Mouse (Mus musculus): ENCODE results near the gene March8. TPM values are rescaled to one million over a fixed set of nuclear protein-coding genes. Genes with fewer than 3 reads are reported as not detected.
"Not testable (repeated sequence)": the region's sequence is repeated elsewhere in the genome, so short reads cannot be mapped to it uniquely, and the experiment has no call there.

Gene March8
- polyA plus RNA-seq, 1 experiment: 38.8 TPM

DNA sequence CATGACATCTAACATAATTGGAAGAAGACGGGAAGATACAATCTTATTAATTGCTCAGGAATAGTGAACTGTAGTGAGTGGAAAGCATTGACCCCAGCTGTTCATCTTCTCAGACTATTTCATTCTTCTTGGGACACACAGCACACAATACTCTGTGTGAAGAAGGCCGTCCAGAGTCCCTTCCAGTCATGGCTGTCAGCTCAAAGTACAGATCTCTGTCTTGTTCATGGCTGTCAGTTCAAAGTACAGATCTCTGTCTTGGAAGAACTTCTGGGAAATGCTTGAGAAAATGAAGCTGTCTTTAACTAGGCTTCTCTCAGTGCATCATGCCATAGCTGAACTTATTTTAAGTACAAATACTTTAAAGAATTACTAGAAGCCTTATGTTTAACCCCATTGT is 10.1 kb downstream of the March8 start:
- Histone ChIP-seq H3K4me2 (ENCODE audit: low read depth) (no peak overlapping the region), H3K27me3 (ENCODE audit: control insufficient read depth, insufficient read depth, insufficient read length) (no peaks in the 10 kb centered on the region), H3K36me3 (ENCODE audit: control insufficient read depth, insufficient read depth) (no peaks in the 10 kb centered on the region), H3K79me2 (ENCODE audit: control insufficient read depth, insufficient read depth) (peaks cover 47% of the 10 kb centered on the region), H3ac (ENCODE audit: control insufficient read depth, insufficient read length) (no peak overlapping the region), H3K4me3 (no peak overlapping the region)
- TF ChIP-seq POLR2A (IDR thresholded peaks at IDR 0.05; ENCODE audit: insufficient read length, low read depth): no peak
- no peak for TF ChIP-seq POLR2AphosphoS2 (IDR thresholded peaks at IDR 0.05; ENCODE audit: insufficient read length, low read depth)
- TF ChIP-seq REST (IDR thresholded peaks at IDR 0.05; ENCODE audit: insufficient read depth, insufficient read length): no peak
- TF ChIP-seq CEBPB (IDR thresholded peaks at IDR 0.05; ENCODE audit: insufficient read depth, poor library complexity, severe bottlenecking): no peak
- no peak for TF ChIP-seq E2F4 (IDR thresholded peaks at IDR 0.05; ENCODE audit: insufficient read depth)
- no peak for TF ChIP-seq USF1 (IDR thresholded peaks at IDR 0.05; ENCODE audit: low read depth)
- no peak for TF ChIP-seq TCF3 (IDR thresholded peaks at IDR 0.05; ENCODE audit: insufficient read length, low read depth)
- TF ChIP-seq MYOD1 (IDR thresholded peaks at IDR 0.05; ENCODE audit: control insufficient read depth in 1 of 3, insufficient read length in 2 of 3, low read depth in 2 of 3): no peak
- no peak for TF ChIP-seq SRF (IDR thresholded peaks at IDR 0.05; ENCODE audit: control insufficient read depth, insufficient read length, low read depth)
- no peak for TF ChIP-seq MAX (IDR thresholded peaks at IDR 0.05; ENCODE audit: low read depth)
- no peak for TF ChIP-seq MYOG (IDR thresholded peaks at IDR 0.05; ENCODE audit: control insufficient read depth in 1 of 3, insufficient read depth in 1 of 3, insufficient read length in 2 of 3, low read depth in 2 of 3)
- TF ChIP-seq TCF12 (IDR thresholded peaks at IDR 0.05; ENCODE audit: insufficient read depth, poor library complexity, severe bottlenecking): no peak

DNA sequence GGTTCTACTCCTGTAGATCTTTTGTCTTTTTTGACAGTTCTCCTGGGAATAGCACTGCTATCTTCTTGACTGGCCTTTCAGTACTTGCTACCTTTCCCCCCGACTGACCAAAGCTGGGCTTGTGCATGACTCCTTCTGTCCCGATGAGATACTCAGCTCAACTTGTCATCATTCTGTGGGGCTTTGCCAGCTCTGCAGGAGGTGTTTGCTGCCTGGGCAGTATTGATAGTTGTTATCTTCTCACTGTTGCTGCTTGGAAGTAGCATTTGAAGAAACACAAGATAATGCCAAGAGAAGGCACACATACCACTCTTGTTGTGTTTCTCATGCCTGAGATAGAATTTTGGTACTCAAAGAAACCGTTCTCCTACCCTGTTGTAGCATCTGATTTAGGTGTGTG is 12.2 kb downstream of the March8 start:
- no peak overlapping the region for H3K4me3 ChIP-seq
- H3ac ChIP-seq (ENCODE audit: control insufficient read depth, insufficient read length): no peak overlapping the region
- H3K27me3 ChIP-seq (ENCODE audit: control insufficient read depth, insufficient read depth, insufficient read length): no peaks in the 10 kb centered on the region
- H3K4me2 ChIP-seq (ENCODE audit: low read depth): no peak overlapping the region
- TF ChIP-seq POLR2A (IDR thresholded peaks at IDR 0.05; ENCODE audit: insufficient read length, low read depth): no peak
- TF ChIP-seq CEBPB (IDR thresholded peaks at IDR 0.05; ENCODE audit: insufficient read depth, poor library complexity, severe bottlenecking): no peak
- no peak for TF ChIP-seq MAX (IDR thresholded peaks at IDR 0.05; ENCODE audit: low read depth)
- no peak for TF ChIP-seq SRF (IDR thresholded peaks at IDR 0.05; ENCODE audit: control insufficient read depth, insufficient read length, low read depth)
- no peak for TF ChIP-seq E2F4 (IDR thresholded peaks at IDR 0.05; ENCODE audit: insufficient read depth)
- TF ChIP-seq MYOD1 (IDR thresholded peaks at IDR 0.05; ENCODE audit: control insufficient read depth in 1 of 3, insufficient read length in 2 of 3, low read depth in 2 of 3): no peak
- no peak for TF ChIP-seq REST (IDR thresholded peaks at IDR 0.05; ENCODE audit: insufficient read depth, insufficient read length)
- no peaks in the 10 kb centered on the region for H3K36me3 ChIP-seq (ENCODE audit: control insufficient read depth, insufficient read depth)
- peaks cover 39% of the 10 kb centered on the region for H3K79me2 ChIP-seq (ENCODE audit: control insufficient read depth, insufficient read depth)

DNA sequence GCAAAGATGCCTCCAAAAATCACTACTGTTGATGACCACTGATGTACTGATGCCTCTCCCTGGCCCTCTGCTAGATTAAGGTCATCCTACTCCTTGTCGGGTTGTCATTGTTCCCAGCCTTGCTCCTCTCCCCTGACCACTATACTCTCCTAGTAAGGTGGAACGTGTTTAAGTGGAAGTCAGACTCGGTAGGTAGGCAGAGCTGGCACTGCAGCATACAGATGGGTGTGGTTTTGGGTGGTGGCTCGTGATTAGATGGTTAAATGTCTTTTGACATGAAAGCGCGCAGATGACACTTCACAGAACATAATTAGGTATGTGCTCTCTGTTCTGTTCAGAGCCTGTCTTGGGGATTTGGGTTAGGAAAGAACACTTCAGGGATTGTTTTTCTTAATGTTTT is 12.8 kb downstream of the March8 start:
- H3K27me3 ChIP-seq (ENCODE audit: control insufficient read depth, insufficient read depth, insufficient read length): no peaks in the 10 kb centered on the region
- H3K79me2 ChIP-seq (ENCODE audit: control insufficient read depth, insufficient read depth): peaks cover 40% of the 10 kb centered on the region
- no peak overlapping the region for H3ac ChIP-seq (ENCODE audit: control insufficient read depth, insufficient read length)
- H3K4me3 ChIP-seq: no peak overlapping the region
- no peak overlapping the region for H3K4me2 ChIP-seq (ENCODE audit: low read depth)
- TF ChIP-seq POLR2AphosphoS2 (IDR thresholded peaks at IDR 0.05; ENCODE audit: insufficient read length, low read depth): no peak
- TF ChIP-seq MYOD1 (IDR thresholded peaks at IDR 0.05; ENCODE audit: control insufficient read depth in 1 of 3, insufficient read length in 2 of 3, low read depth in 2 of 3): no peak
- TF ChIP-seq REST (IDR thresholded peaks at IDR 0.05; ENCODE audit: insufficient read depth, insufficient read length): no peak
- no peak for TF ChIP-seq USF1 (IDR thresholded peaks at IDR 0.05; ENCODE audit: low read depth)
- no peak for TF ChIP-seq POLR2A (IDR thresholded peaks at IDR 0.05; ENCODE audit: insufficient read length, low read depth)
- TF ChIP-seq MAX (IDR thresholded peaks at IDR 0.05; ENCODE audit: low read depth): no peak
- TF ChIP-seq TCF3 (IDR thresholded peaks at IDR 0.05; ENCODE audit: insufficient read length, low read depth): no peak
- no peak for TF ChIP-seq TCF12 (IDR thresholded peaks at IDR 0.05; ENCODE audit: insufficient read depth, poor library complexity, severe bottlenecking)
- TF ChIP-seq CEBPB (IDR thresholded peaks at IDR 0.05; ENCODE audit: insufficient read depth, poor library complexity, severe bottlenecking): no peak
- no peak for TF ChIP-seq SRF (IDR thresholded peaks at IDR 0.05; ENCODE audit: control insufficient read depth, insufficient read length, low read depth)
- no peak for TF ChIP-seq E2F4 (IDR thresholded peaks at IDR 0.05; ENCODE audit: insufficient read depth)
- no peak for TF ChIP-seq MYOG (IDR thresholded peaks at IDR 0.05; ENCODE audit: control insufficient read depth in 1 of 3, insufficient read depth in 1 of 3, insufficient read length in 2 of 3, low read depth in 2 of 3)
- no peaks in the 10 kb centered on the region for H3K36me3 ChIP-seq (ENCODE audit: control insufficient read depth, insufficient read depth)

DNA sequence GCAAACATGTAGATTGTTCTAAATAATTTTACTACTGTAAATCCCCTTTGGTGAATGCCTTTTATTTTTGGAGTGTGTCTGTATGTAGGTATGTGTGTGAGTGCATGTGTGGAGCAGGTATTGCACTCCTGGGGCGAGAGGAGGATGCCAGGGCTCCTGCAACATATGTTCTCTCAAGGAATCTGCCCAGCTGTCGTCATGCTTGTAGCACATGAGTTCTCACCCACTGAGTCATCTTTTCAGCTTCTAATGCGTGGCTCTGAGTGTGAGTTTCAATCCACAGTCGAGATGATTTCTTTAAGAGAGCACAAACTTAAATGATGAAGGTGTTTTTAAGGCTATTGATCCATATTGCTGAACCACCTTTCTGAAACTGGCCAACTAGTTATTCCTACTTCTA is 13.7 kb downstream of the March8 start:
- Histone ChIP-seq H3K4me2 (ENCODE audit: low read depth) (no peak overlapping the region), H3K79me2 (ENCODE audit: control insufficient read depth, insufficient read depth) (peaks cover 40% of the 10 kb centered on the region), H3ac (ENCODE audit: control insufficient read depth, insufficient read length) (no peak overlapping the region), H3K27me3 (ENCODE audit: control insufficient read depth, insufficient read depth, insufficient read length) (no peaks in the 10 kb centered on the region), H3K36me3 (ENCODE audit: control insufficient read depth, insufficient read depth) (no peaks in the 10 kb centered on the region), H3K4me3 (no peak overlapping the region)
- TF ChIP-seq USF1 (IDR thresholded peaks at IDR 0.05; ENCODE audit: low read depth): no peak
- no peak for TF ChIP-seq SRF (IDR thresholded peaks at IDR 0.05; ENCODE audit: control insufficient read depth, insufficient read length, low read depth)
- peak in 1 of 3 experiments; percentile 7 for TF ChIP-seq MYOD1 (IDR thresholded peaks at IDR 0.05; ENCODE audit: control insufficient read depth in 1 of 3, insufficient read length in 2 of 3, low read depth in 2 of 3)
- TF ChIP-seq MYOG (IDR thresholded peaks at IDR 0.05; ENCODE audit: control insufficient read depth in 1 of 3, insufficient read depth in 1 of 3, insufficient read length in 2 of 3, low read depth in 2 of 3): peak in 1 of 3 experiments; percentile 42
- no peak for TF ChIP-seq TCF12 (IDR thresholded peaks at IDR 0.05; ENCODE audit: insufficient read depth, poor library complexity, severe bottlenecking)

DNA sequence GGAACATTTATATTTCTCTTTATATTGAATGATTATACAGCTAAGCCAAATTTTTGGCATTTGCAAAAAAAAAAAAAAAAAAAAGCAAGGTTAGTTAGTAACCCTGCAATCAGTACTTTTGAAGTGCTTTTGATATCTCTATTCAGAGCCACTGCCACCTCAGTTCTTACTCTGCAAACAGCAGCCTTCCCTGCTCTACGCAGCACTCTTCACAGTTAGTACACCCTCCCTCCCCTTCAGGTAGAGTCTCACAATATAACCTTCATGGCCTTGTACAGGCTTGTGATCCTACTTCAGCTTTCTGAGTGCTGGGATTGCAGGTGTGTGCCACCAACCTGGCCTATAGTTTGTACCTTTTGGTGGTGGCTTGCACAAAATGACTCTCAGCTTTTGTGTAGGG is 15.6 kb downstream of the March8 start:
- Histone ChIP-seq H3K79me2 (ENCODE audit: control insufficient read depth, insufficient read depth) (peaks cover 44% of the 10 kb centered on the region), H3K36me3 (ENCODE audit: control insufficient read depth, insufficient read depth) (no peaks in the 10 kb centered on the region), H3K4me3 (no peak overlapping the region), H3K4me2 (ENCODE audit: low read depth) (no peak overlapping the region), H3ac (ENCODE audit: control insufficient read depth, insufficient read length) (no peak overlapping the region), H3K27me3 (ENCODE audit: control insufficient read depth, insufficient read depth, insufficient read length) (no peaks in the 10 kb centered on the region)
- TF ChIP-seq SRF (IDR thresholded peaks at IDR 0.05; ENCODE audit: control insufficient read depth, insufficient read length, low read depth) (no peak), POLR2A (IDR thresholded peaks at IDR 0.05; ENCODE audit: insufficient read length, low read depth) (no peak)

DNA sequence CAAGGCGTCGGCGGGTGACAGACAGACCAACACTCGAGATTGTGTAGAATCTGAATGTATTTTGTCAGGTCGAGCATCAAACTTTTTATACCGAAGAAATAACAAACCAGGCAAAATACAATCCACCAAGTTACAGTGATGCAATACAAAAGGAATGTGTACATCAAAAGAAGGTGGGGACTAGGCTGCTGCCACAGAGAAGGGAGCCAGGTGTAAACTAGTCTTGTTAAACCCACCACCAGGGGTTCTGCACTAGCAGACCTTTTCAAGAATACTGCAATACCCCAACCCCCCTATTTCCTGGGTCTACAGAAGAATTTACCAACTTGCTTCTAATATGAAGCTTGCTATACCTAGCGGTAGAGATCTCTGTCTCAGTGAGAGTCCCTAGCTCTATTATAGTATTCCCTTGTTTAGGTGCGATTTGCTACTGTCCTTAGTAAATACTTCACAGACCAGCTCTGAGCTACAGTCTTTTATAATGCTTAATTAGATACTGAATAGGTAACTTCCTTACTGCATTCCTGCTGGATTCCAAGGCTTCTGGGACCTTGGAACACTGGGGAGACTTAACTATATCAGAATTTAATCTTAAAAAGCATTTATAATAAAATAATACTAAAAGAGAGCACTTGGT is 18.6 kb downstream of the March8 start:
- not testable (repeated sequence) for H3K36me3 ChIP-seq (ENCODE audit: control insufficient read depth, insufficient read depth); H3K4me3 ChIP-seq; H3K27me3 ChIP-seq (ENCODE audit: control insufficient read depth, insufficient read depth, insufficient read length); H3K4me2 ChIP-seq (ENCODE audit: low read depth); H3ac ChIP-seq (ENCODE audit: control insufficient read depth, insufficient read length)
- H3K79me2 ChIP-seq (ENCODE audit: control insufficient read depth, insufficient read depth): peaks cover 51% of the 10 kb centered on the region

All from myocyte (in vitro differentiated cells).